Comparison of ENCODE assay signal across 9 mouse cellular contexts in genomic region chr1:90750169-90750568, GRCm38 (mm10).
DNase-seq lines count a peak whose midpoint lies in the region; ATAC-seq and TF ChIP-seq lines count a peak whose summit lies in the region.
"Had no signal": no experiment of that assay in that cellular context is flagged by ENCODE, and none has a peak within 500 bp of the region (broad histone marks: within the 10 kb centered on the region; RNA-seq: fewer than 3 reads in every experiment).

No protein-coding gene starts in this region.

- H3K4me2 ChIP-seq in midbrain, postnatal 0 days (ENCODE audit: low read depth, low read length, poor library complexity, severe bottlenecking): no peak overlapping the region
- no peak overlapping the region for H3K4me2 ChIP-seq in midbrain, embryonic 14.5 days (ENCODE audit: low read length)
- no peak overlapping the region for H3K4me2 ChIP-seq in stomach, postnatal 0 days (replicated peaks; ENCODE audit: low read depth)
- no peak overlapping the region for H3K4me2 ChIP-seq in midbrain, embryonic 11.5 days
- H3K4me2 ChIP-seq: lung, embryonic 15.5 days had no signal

- no peak for TF ChIP-seq CTCF in midbrain, postnatal 0 days (IDR thresholded peaks at IDR 0.05)
- TF ChIP-seq CTCF in stomach, postnatal 0 days (IDR thresholded peaks at IDR 0.05; ENCODE audit: low read depth): peak; percentile 19; the same call in 1 of the 2 replicates

- no peak for TF ChIP-seq EP300 in stomach, postnatal 0 days (optimal IDR thresholded peaks at IDR 0.05)

- peak; percentile 60 for DNase-seq in midbrain, postnatal 0 days (ENCODE audit: low spot score)
- no peak for DNase-seq in midbrain, embryonic 14.5 days
- DNase-seq in forelimb bud, embryonic 11.5 days (ENCODE audit: low read depth, low spot score): peak; percentile 76
- peak; percentile 58 for DNase-seq in hindlimb bud, embryonic 11.5 days (ENCODE audit: extremely low spot score, low read depth, low spot score)
- DNase-seq in stomach, postnatal 0 days (ENCODE audit: low spot score): no peak
- DNase-seq in midbrain, embryonic 11.5 days (ENCODE audit: low spot score, missing footprints): no peak
- DNase-seq: forebrain, postnatal 0 days had no signal

- H3K9me3 ChIP-seq in midbrain, postnatal 0 days (ENCODE audit: low read length): no peaks in the 10 kb centered on the region
- no peaks in the 10 kb centered on the region for H3K9me3 ChIP-seq in midbrain, embryonic 14.5 days (ENCODE audit: control insufficient read depth, low read length)
- no peaks in the 10 kb centered on the region for H3K9me3 ChIP-seq in stomach, postnatal 0 days (ENCODE audit: control insufficient read depth, low read length)
- no peaks in the 10 kb centered on the region for H3K9me3 ChIP-seq in midbrain, embryonic 11.5 days (ENCODE audit: control insufficient read depth, low read length)
- H3K9me3 ChIP-seq: lung, embryonic 15.5 days had no signal

- ATAC-seq in midbrain, postnatal 0 days (ENCODE audit: low FRiP score): no peak
- ATAC-seq in midbrain, embryonic 14.5 days (ENCODE audit: low FRiP score, low TSS enrichment): no peak
- no peak for ATAC-seq in stomach, postnatal 0 days (ENCODE audit: low FRiP score, low TSS enrichment)
- ATAC-seq in midbrain, embryonic 11.5 days (ENCODE audit: low FRiP score): no peak
- no peak for ATAC-seq in megakaryocyte-erythroid progenitor cell, adult 5-6 weeks (replicated peaks; ENCODE audit: low FRiP score, low TSS enrichment, poor library complexity, severe bottlenecking)
- ATAC-seq: forebrain, postnatal 0 days had no signal

- H3K4me1 ChIP-seq in midbrain, postnatal 0 days (ENCODE audit: insufficient read depth, low read length): peaks cover 6% of the 10 kb centered on the region
- H3K4me1 ChIP-seq in midbrain, embryonic 14.5 days (ENCODE audit: control insufficient read depth, insufficient read depth, low read length): peaks cover 8% of the 10 kb centered on the region
- H3K4me1 ChIP-seq in stomach, postnatal 0 days (replicated peaks; ENCODE audit: control insufficient read depth, insufficient read depth): no peaks in the 10 kb centered on the region
- peaks cover 1% of the 10 kb centered on the region; the same call in 1 of the 2 replicates for H3K4me1 ChIP-seq in midbrain, embryonic 11.5 days (ENCODE audit: control insufficient read depth, insufficient read depth, low read length)

- H3K27ac ChIP-seq in midbrain, postnatal 0 days (ENCODE audit: low read depth, low read length): no peak overlapping the region
- H3K27ac ChIP-seq in midbrain, embryonic 14.5 days (replicated peaks; ENCODE audit: low read depth, low read length): no peak overlapping the region
- H3K27ac ChIP-seq in stomach, postnatal 0 days (replicated peaks): no peak overlapping the region
- no peak overlapping the region for H3K27ac ChIP-seq in midbrain, embryonic 11.5 days (ENCODE audit: low read depth, low read length)
- H3K27ac ChIP-seq: lung, embryonic 15.5 days had no signal

- no peak overlapping the region for H3K9ac ChIP-seq in midbrain, postnatal 0 days (replicated peaks; ENCODE audit: low read length, poor library complexity, severe bottlenecking)
- H3K9ac ChIP-seq in midbrain, embryonic 14.5 days (replicated peaks; ENCODE audit: low read length): no peak overlapping the region
- no peak overlapping the region for H3K9ac ChIP-seq in stomach, postnatal 0 days (ENCODE audit: low read length)
- no peak overlapping the region for H3K9ac ChIP-seq in midbrain, embryonic 11.5 days (ENCODE audit: low read length)
- H3K9ac ChIP-seq: forebrain, postnatal 0 days; lung, embryonic 15.5 days had no signal

- 78% methylated on average over 8 of the region's 8 CpGs for whole genome bisulfite sequencing in midbrain, postnatal 0 days
- 78% methylated on average over 8 of the region's 8 CpGs for WGBS in midbrain, embryonic 14.5 days
- 46% methylated on average over 8 of the region's 8 CpGs for WGBS in stomach, postnatal 0 days
- 75% methylated on average over 8 of the region's 8 CpGs for WGBS in midbrain, embryonic 11.5 days

- H3K36me3 ChIP-seq in midbrain, postnatal 0 days (ENCODE audit: insufficient read depth, low read length): no peaks in the 10 kb centered on the region
- H3K36me3 ChIP-seq in midbrain, embryonic 14.5 days (ENCODE audit: control insufficient read depth, insufficient read depth, low read length): no peaks in the 10 kb centered on the region
- H3K36me3 ChIP-seq in stomach, postnatal 0 days (ENCODE audit: control insufficient read depth, insufficient read depth, low read length): no peaks in the 10 kb centered on the region
- H3K36me3 ChIP-seq in midbrain, embryonic 11.5 days (ENCODE audit: control insufficient read depth, insufficient read depth, low read length): no peaks in the 10 kb centered on the region
- H3K36me3 ChIP-seq: lung, embryonic 15.5 days had no signal

- H3K27me3 ChIP-seq in midbrain, postnatal 0 days (ENCODE audit: insufficient read depth, low read length): no peaks in the 10 kb centered on the region
- H3K27me3 ChIP-seq in midbrain, embryonic 14.5 days (ENCODE audit: control insufficient read depth, insufficient read depth, low read length): no peaks in the 10 kb centered on the region
- no peaks in the 10 kb centered on the region for H3K27me3 ChIP-seq in stomach, postnatal 0 days (ENCODE audit: control insufficient read depth, insufficient read depth, low read length)
- H3K27me3 ChIP-seq in midbrain, embryonic 11.5 days (ENCODE audit: control insufficient read depth, insufficient read depth, low read length): no peaks in the 10 kb centered on the region
- H3K27me3 ChIP-seq: lung, embryonic 15.5 days had no signal

- no peak overlapping the region for H3K4me3 ChIP-seq in midbrain, postnatal 0 days (ENCODE audit: low read depth, low read length)
- no peak overlapping the region for H3K4me3 ChIP-seq in midbrain, embryonic 14.5 days (replicated peaks; ENCODE audit: low read depth, low read length)
- no peak overlapping the region for H3K4me3 ChIP-seq in stomach, postnatal 0 days (ENCODE audit: low read depth, low read length)
- no peak overlapping the region for H3K4me3 ChIP-seq in midbrain, embryonic 11.5 days (ENCODE audit: low read depth, low read length)
- H3K4me3 ChIP-seq: lung, embryonic 15.5 days had no signal

Comparison
In these comparisons a context has a peak if more than half of its experiments do, and no peak if none do; other contexts are left out.
1. DNase-seq: peak in midbrain, postnatal 0 days (single experiment), forelimb bud, embryonic 11.5 days (single experiment) and hindlimb bud, embryonic 11.5 days (single experiment); none in midbrain, embryonic 14.5 days (single experiment), stomach, postnatal 0 days (single experiment) and midbrain, embryonic 11.5 days (single experiment).